25 mouse cellular contexts compared by ENCODE assay signal in genomic region chr14:47741046-47741445, GRCm38 (mm10).
"Had no signal": no experiment of that assay in that cellular context is flagged by ENCODE, and none has a peak within 500 bp of the region (broad histone marks: within the 10 kb centered on the region; RNA-seq: fewer than 3 reads in every experiment).

No protein-coding gene starts in this region.

- DNase-seq: gastrocnemius, adult 2 months; gastrocnemius, postnatal 10 days; gastrocnemius, postnatal 25 days; heart, adult 2 months; heart, postnatal 10 days; heart, postnatal 4 days; kidney, adult 11 months; kidney, adult 2 months; kidney, adult 9 months; kidney, postnatal 14 days; kidney, postnatal 36 days; layer of hippocampus, adult 9-11 months; layer of hippocampus, postnatal 36 days; left cerebral cortex, postnatal 4 days had no signal

- H3K27me3 ChIP-seq: heart, embryonic 12.5 days; hindbrain, embryonic 12.5 days; kidney, embryonic 15.5 days; limb, embryonic 13.5 days; limb, embryonic 15.5 days; liver, embryonic 12.5 days had no signal

- H3K9me3 ChIP-seq: heart, embryonic 12.5 days; hindbrain, embryonic 10.5 days; hindbrain, embryonic 12.5 days; kidney, embryonic 15.5 days; limb, embryonic 13.5 days; limb, embryonic 15.5 days; liver, embryonic 12.5 days had no signal

- H3K9ac ChIP-seq: heart, embryonic 12.5 days; hindbrain, embryonic 12.5 days; hindbrain, embryonic 14.5 days; kidney, embryonic 15.5 days; limb, embryonic 13.5 days; limb, embryonic 15.5 days; liver, embryonic 12.5 days had no signal

- ATAC-seq: hindbrain, embryonic 16.5 days; intestine, embryonic 16.5 days; liver, embryonic 12.5 days had no signal

- H3K4me1 ChIP-seq: hindbrain, embryonic 10.5 days; hindbrain, embryonic 12.5 days; kidney, embryonic 15.5 days had no signal

- H3K27ac ChIP-seq: gastrocnemius, adult 2 months; heart, adult 2 months; hindbrain, embryonic 10.5 days; hindbrain, embryonic 12.5 days; hindbrain, embryonic 14.5 days; kidney, embryonic 15.5 days; kidney, postnatal 0 days; limb, embryonic 13.5 days; limb, embryonic 15.5 days; liver, embryonic 12.5 days had no signal

- H3K4me2 ChIP-seq: heart, embryonic 12.5 days; hindbrain, embryonic 12.5 days; hindbrain, embryonic 14.5 days; kidney, embryonic 15.5 days; limb, embryonic 13.5 days; limb, embryonic 15.5 days; liver, embryonic 12.5 days had no signal

- H3K4me3 ChIP-seq: gastrocnemius, adult 2 months; heart, adult 2 months; heart, embryonic 12.5 days; hindbrain, embryonic 10.5 days; hindbrain, embryonic 12.5 days; kidney, embryonic 15.5 days; limb, embryonic 13.5 days; limb, embryonic 15.5 days; liver, embryonic 12.5 days had no signal
